Comparison of ENCODE assay signal across 8 mouse cellular contexts in the genomic region with DNA sequence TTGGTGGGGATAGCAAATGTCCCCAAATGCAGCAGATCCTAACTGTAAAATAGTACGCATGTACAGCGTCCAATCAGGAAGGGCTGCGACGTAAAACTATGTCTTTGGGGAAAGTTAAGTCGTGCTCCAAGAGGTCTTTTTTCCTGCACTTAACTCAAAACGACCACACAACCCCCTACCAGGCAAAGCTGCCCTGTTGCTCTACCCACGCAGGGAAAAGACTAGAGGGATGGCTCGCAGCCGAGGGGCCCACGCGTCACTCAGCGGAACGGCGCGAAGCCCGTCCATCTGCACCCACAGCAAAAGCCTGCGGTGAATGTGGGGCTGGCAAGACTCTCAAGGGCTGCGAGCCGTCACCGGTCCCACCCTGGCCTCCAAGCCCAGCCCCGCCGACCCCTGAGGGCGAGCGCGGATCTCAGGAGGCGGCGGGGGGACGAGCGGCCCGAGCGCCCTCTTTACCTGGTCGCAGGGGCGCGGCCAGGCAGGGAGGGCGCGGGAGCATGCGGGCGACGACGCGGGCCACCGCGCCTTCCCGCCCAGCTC. TPM values are rescaled to one million over a fixed set of nuclear protein-coding genes. Genes with fewer than 3 reads are reported as not detected.
A peak's percentile ranks its signal among the peaks of the same experiment; 100 is the strongest.
DNase-seq lines count a peak whose midpoint lies in the region; ATAC-seq lines count a peak whose summit lies in the region.

No protein-coding gene starts in this region.

- peak; percentile 63 for DNase-seq in embryo, embryonic 10 days (ENCODE audit: low spot score)
- no peak for DNase-seq in embryo, embryonic 9.5 days (ENCODE audit: extremely low spot score)
- DNase-seq in urinary bladder, postnatal 25 days (ENCODE audit: low spot score), result peak; percentile 41
- DNase-seq in urinary bladder, adult 2 months (ENCODE audit: low spot score), result no peak
- peak; percentile 22 to 78 for DNase-seq in frontal cortex, adult 2 months (ENCODE audit: extremely low spot score in 1 of 2, low spot score in 1 of 2)
- DNase-seq in left cerebral cortex, adult 18-20 months (ENCODE audit: low spot score in 2 of 2), result peak; percentile 63 to 71
- DNase-seq in ovary, adult 18-20 months (ENCODE audit: low spot score), result no peak

- WGBS in midbrain, embryonic 12.5 days, result under 1% methylated on average over 44 of the region's 44 CpGs

- peak overlapping the region; percentile 61 for H3K4me2 ChIP-seq in midbrain, embryonic 12.5 days (replicated peaks)

- peak overlapping the region; percentile 99 for H3K27ac ChIP-seq in midbrain, embryonic 12.5 days (replicated peaks)

- no peaks in the 10 kb centered on the region for H3K9me3 ChIP-seq in midbrain, embryonic 12.5 days

- peaks cover 3% of the 10 kb centered on the region; the same call in 1 of the 2 replicates for H3K36me3 ChIP-seq in midbrain, embryonic 12.5 days

- H3K27me3 ChIP-seq in midbrain, embryonic 12.5 days, result no peaks in the 10 kb centered on the region

- peaks cover 20% of the 10 kb centered on the region for H3K4me1 ChIP-seq in midbrain, embryonic 12.5 days

- H3K4me3 ChIP-seq in midbrain, embryonic 12.5 days, result peak overlapping the region; percentile 94

- no peak; the same call in 1 of the 2 replicates for ATAC-seq in midbrain, embryonic 12.5 days (ENCODE audit: low FRiP score, low read depth)

- peak overlapping the region; percentile 96 for H3K9ac ChIP-seq in midbrain, embryonic 12.5 days (replicated peaks)

RNA-seq across cellular contexts. Expression of gene Ints12, which starts 0.4 kb away (rescaled TPM):
- polyA plus RNA-seq in urinary bladder, adult 2 months (2012; rRNA removed), result 10.8 and 11.1 TPM in 2 replicates
- 7.5 and 8.0 TPM in 2 replicates for polyA plus RNA-seq in frontal cortex, adult 2 months (2012; rRNA removed)
- 10 to 100 TPM; 14.1 to 14.8 TPM for total RNA-seq in left cerebral cortex, adult 18-20 months (2021)
- 27.6 and 27.7 TPM in 2 replicates for polyA plus RNA-seq in midbrain, embryonic 12.5 days (2016; fragmentation: Nextera tagmentation; extraction: Ambion mirVana)

RNA-seq across cellular contexts. Expression of gene Gstcd, which starts 0.6 kb away (rescaled TPM):
- polyA plus RNA-seq in urinary bladder, adult 2 months (2012; rRNA removed), result 5.0 and 5.7 TPM in 2 replicates
- polyA plus RNA-seq in frontal cortex, adult 2 months (2012; rRNA removed), result 3.7 and 4.2 TPM in 2 replicates
- 10 to 100 TPM in 1 of 2 experiments, 1 to 10 TPM in 1; 9.4 to 11.4 TPM for total RNA-seq in left cerebral cortex, adult 18-20 months (2021)
- polyA plus RNA-seq in midbrain, embryonic 12.5 days (2016; fragmentation: Nextera tagmentation; extraction: Ambion mirVana), result 8.5 and 9.4 TPM in 2 replicates

Comparison
In these comparisons a context has a peak if more than half of its experiments do, and no peak if none do; other contexts are left out.
1. DNase-seq: peak in embryo, embryonic 10 days (single experiment), urinary bladder, postnatal 25 days (single experiment), frontal cortex, adult 2 months (2 of 2) and left cerebral cortex, adult 18-20 months (2 of 2); none in embryo, embryonic 9.5 days (single experiment), urinary bladder, adult 2 months (single experiment) and ovary, adult 18-20 months (single experiment).